Mouse (Mus musculus) forebrain, embryonic 16.5 days (tissue): ENCODE measurements around the gene Gng2. TPM values are rescaled to one million over a fixed set of nuclear protein-coding genes. Genes with fewer than 3 reads are reported as not detected.

Experiments used
- ATAC-seq: fragments of 200-750 bp; cut with Nextera tagmentation; 2 replicates; pipeline ENCODE4 v1.8.0; 2017; ENCODE audit warnings: mild to moderate bottlenecking, moderate library complexity
- H3K27ac ChIP-seq: fragments of 300-500 bp; sonication (generic); 2 replicates; pipeline ENCODE4 v1.5.1; 2014; ENCODE audit warnings: low read length, control low read depth
- H3K27me3 ChIP-seq: fragments of 300-500 bp; sonication (generic); replicated peaks from 2 replicates; pipeline ENCODE4 v1.6.1; 2014; ENCODE audit warnings: low read length; ENCODE audit not compliant: control insufficient read depth, insufficient read depth
- H3K36me3 ChIP-seq: fragments of 300-500 bp; sonication (generic); 2 replicates; pipeline ENCODE4 v1.6.1; 2014; ENCODE audit not compliant: control insufficient read depth, insufficient read depth
- H3K4me1 ChIP-seq: fragments of 300-500 bp; sonication (generic); replicated peaks from 2 replicates; pipeline ENCODE4 v1.6.1; 2014; ENCODE audit warnings: low read length; ENCODE audit not compliant: control insufficient read depth, insufficient read depth
- H3K4me2 ChIP-seq: fragments of 300-500 bp; sonication (generic); 2 replicates; pipeline ENCODE4 v1.6.1; 2014; ENCODE audit warnings: mild to moderate bottlenecking, low read length, control low read depth
- H3K4me3 ChIP-seq: fragments of 300-500 bp; sonication (generic); replicated peaks from 2 replicates; pipeline ENCODE4 v1.5.1; 2014; ENCODE audit warnings: mild to moderate bottlenecking, low read length, control low read depth
- H3K9ac ChIP-seq: fragments of 300-500 bp; sonication (generic); replicated peaks from 2 replicates; pipeline ENCODE4 v1.6.1; 2014; ENCODE audit warnings: low read depth, low read length, control low read depth
- H3K9me3 ChIP-seq: fragments of 300-500 bp; sonication (generic); 2 replicates; pipeline ENCODE4 v1.6.1; 2016; ENCODE audit warnings: low read length; ENCODE audit not compliant: control insufficient read depth
- WGBS: fragments of 180-500 bp; shearing (Covaris S2); extraction: QIAGEN DNeasy Blood & Tissue Kit; methylation state at CpG from one replicate; pipeline ENCODE4 v1.1.7; 2014; 5-methylcytosine and 5-hydroxymethylcytosine counted together
- polyA plus RNA-seq: library from polyadenylated mRNA; unstranded; fragments of >200 nt; fragmentation: Nextera tagmentation; extraction: Ambion mirVana; gene quantifications from 2 replicates; pipeline ENCODE4 v1.2.1, GENCODE M21; 2015

The Gng2 gene
- polyA plus RNA-seq, 1 experiment from 2014 or later, result 498 TPM

GRCm38 (mm10) chr14:19946221-19946620 lies 31.2 kb downstream of the Gng2 start:
- Histone ChIP-seq H3K9me3 (no peaks in the 10 kb centered on the region), H3K4me2 (no peak overlapping the region), H3K9ac (no peak overlapping the region), H3K27ac (no peak overlapping the region), H3K36me3 (no peaks in the 10 kb centered on the region), H3K27me3 (no peaks in the 10 kb centered on the region), H3K4me3 (no peak overlapping the region), H3K4me1 (peaks cover 29% of the 10 kb centered on the region)
- ATAC-seq, result no peak
- 58% methylated on average over 7 of the region's 7 CpGs for WGBS

GRCm38 (mm10) chr14:19942732-19943131 lies 34.7 kb downstream of the Gng2 start:
- no peak overlapping the region for H3K27ac ChIP-seq
- no peaks in the 10 kb centered on the region for H3K9me3 ChIP-seq
- no peak overlapping the region for H3K9ac ChIP-seq
- WGBS, result 5% methylated on average over 3 of the region's 3 CpGs
- peaks cover 23% of the 10 kb centered on the region for H3K4me1 ChIP-seq
- H3K4me3 ChIP-seq, result no peak overlapping the region
- no peaks in the 10 kb centered on the region for H3K27me3 ChIP-seq
- ATAC-seq, result no peak
- H3K36me3 ChIP-seq, result no peaks in the 10 kb centered on the region
- H3K4me2 ChIP-seq, result no peak overlapping the region

- peak; percentile 39; the same call in 1 of the 2 replicates for ATAC-seq
- Histone ChIP-seq H3K36me3 (no peaks in the 10 kb centered on the region), H3K27ac (no peak overlapping the region), H3K4me2 (no peak overlapping the region), H3K4me3 (no peak overlapping the region), H3K27me3 (no peaks in the 10 kb centered on the region), H3K9ac (no peak overlapping the region), H3K4me1 (peaks cover 23% of the 10 kb centered on the region), H3K9me3 (no peaks in the 10 kb centered on the region)
- WGBS, result 6% methylated on average over 4 of the region's 4 CpGs
Measured at GRCm38 (mm10) chr14:19942329-19942728, 35.1 kb downstream of the Gng2 start.

GRCm38 (mm10) chr14:19940066-19940465 lies 37.4 kb downstream of the Gng2 start:
- no peak overlapping the region for H3K4me2 ChIP-seq
- H3K36me3 ChIP-seq, result no peaks in the 10 kb centered on the region
- no peaks in the 10 kb centered on the region for H3K9me3 ChIP-seq
- no peak overlapping the region for H3K27ac ChIP-seq
- H3K27me3 ChIP-seq, result no peaks in the 10 kb centered on the region
- ATAC-seq, result no peak
- no peak overlapping the region for H3K4me3 ChIP-seq
- H3K4me1 ChIP-seq, result peaks cover 12% of the 10 kb centered on the region
- WGBS, result 100% methylated on average over 1 of the region's 1 CpGs
- H3K9ac ChIP-seq, result no peak overlapping the region

GRCm38 (mm10) chr14:19938545-19938944 lies 38.9 kb downstream of the Gng2 start:
- 83% methylated on average over 5 of the region's 5 CpGs for WGBS
- Histone ChIP-seq H3K27me3 (no peaks in the 10 kb centered on the region), H3K9ac (no peak overlapping the region), H3K4me3 (no peak overlapping the region), H3K9me3 (no peaks in the 10 kb centered on the region), H3K4me2 (no peak overlapping the region), H3K27ac (no peak overlapping the region), H3K4me1 (peaks cover 15% of the 10 kb centered on the region), H3K36me3 (no peaks in the 10 kb centered on the region)
- ATAC-seq, result no peak

- Histone ChIP-seq H3K4me2 (no peak overlapping the region), H3K36me3 (no peaks in the 10 kb centered on the region), H3K4me1 (0 out of 2 replicates have a peak, but pooled peaks cover 5% of the 10 kb centered on the region), H3K9ac (no peak overlapping the region), H3K27me3 (no peaks in the 10 kb centered on the region), H3K4me3 (no peak overlapping the region), H3K27ac (no peak overlapping the region), H3K9me3 (no peaks in the 10 kb centered on the region)
- WGBS, result 99% methylated on average over 3 of the region's 3 CpGs
- ATAC-seq, result no peak
Measured at GRCm38 (mm10) chr14:19935084-19935483, 42.3 kb downstream of the Gng2 start.

GRCm38 (mm10) chr14:19933314-19933713 lies 44.1 kb downstream of the Gng2 start:
- Histone ChIP-seq H3K27me3 (no peaks in the 10 kb centered on the region), H3K4me1 (peaks cover 6% of the 10 kb centered on the region), H3K27ac (no peak overlapping the region), H3K4me3 (no peak overlapping the region), H3K9ac (no peak overlapping the region), H3K36me3 (no peaks in the 10 kb centered on the region), H3K9me3 (no peaks in the 10 kb centered on the region), H3K4me2 (no peak overlapping the region)
- 73% methylated on average over 6 of the region's 6 CpGs for WGBS
- ATAC-seq, result no peak

GRCm38 (mm10) chr14:19927879-19928278 lies 49.5 kb downstream of the Gng2 start:
- ATAC-seq, result no peak
- H3K4me1 ChIP-seq, result peaks cover 11% of the 10 kb centered on the region
- no peak overlapping the region for H3K4me3 ChIP-seq
- no peaks in the 10 kb centered on the region for H3K36me3 ChIP-seq
- H3K27ac ChIP-seq, result no peak overlapping the region
- H3K9me3 ChIP-seq, result no peaks in the 10 kb centered on the region
- H3K4me2 ChIP-seq, result no peak overlapping the region
- 12% methylated on average over 6 of the region's 6 CpGs for WGBS
- H3K9ac ChIP-seq, result no peak overlapping the region
- H3K27me3 ChIP-seq, result no peaks in the 10 kb centered on the region

- Histone ChIP-seq H3K9me3 (no peaks in the 10 kb centered on the region), H3K36me3 (no peaks in the 10 kb centered on the region), H3K4me1 (peaks cover 11% of the 10 kb centered on the region), H3K27ac (no peak overlapping the region), H3K9ac (no peak overlapping the region), H3K4me3 (no peak overlapping the region), H3K4me2 (no peak overlapping the region), H3K27me3 (no peaks in the 10 kb centered on the region)
- 72% methylated on average over 2 of the region's 2 CpGs for WGBS
- ATAC-seq, result no peak
Measured at GRCm38 (mm10) chr14:19927156-19927555, 50.3 kb downstream of the Gng2 start.

- no peak for ATAC-seq
- H3K36me3 ChIP-seq, result no peaks in the 10 kb centered on the region
- H3K4me3 ChIP-seq, result no peak overlapping the region
- no peak overlapping the region for H3K4me2 ChIP-seq
- no peaks in the 10 kb centered on the region for H3K27me3 ChIP-seq
- WGBS, result 71% methylated on average over 8 of the region's 8 CpGs
- no peak overlapping the region for H3K9ac ChIP-seq
- H3K27ac ChIP-seq, result no peak overlapping the region
- H3K4me1 ChIP-seq, result peaks cover 11% of the 10 kb centered on the region
- no peaks in the 10 kb centered on the region for H3K9me3 ChIP-seq
Measured at GRCm38 (mm10) chr14:19926312-19926711, 51.1 kb downstream of the Gng2 start.
